Mouse (Mus musculus): Measurements from ENCODE around the gene Lrp6.
A peak's percentile ranks its signal among the peaks of the same experiment; 100 is the strongest.

Lrp6 gene

DNA sequence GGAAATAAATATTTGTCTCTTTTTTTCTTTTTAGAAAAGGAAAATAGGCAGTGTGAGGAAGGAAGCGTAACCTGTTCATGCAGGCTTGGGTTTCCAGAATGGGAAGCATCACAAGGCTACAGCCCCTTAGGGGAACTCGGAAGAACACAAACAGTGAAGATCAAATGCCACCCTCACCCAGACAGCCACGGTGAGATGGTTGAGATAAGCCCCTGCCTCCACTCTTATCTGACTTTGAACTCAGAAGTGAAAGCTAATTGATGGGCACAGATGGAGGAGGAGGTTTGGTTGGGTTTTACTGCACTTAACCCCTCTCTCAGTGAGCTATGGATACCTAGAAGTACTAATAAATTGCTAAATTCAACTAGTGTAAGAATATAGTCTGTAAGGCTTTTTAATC lies 33.7 kb downstream of the Lrp6 start:
- peak; percentile 48 for DNase-seq (ENCODE audit: low read depth, low spot score)

DNA sequence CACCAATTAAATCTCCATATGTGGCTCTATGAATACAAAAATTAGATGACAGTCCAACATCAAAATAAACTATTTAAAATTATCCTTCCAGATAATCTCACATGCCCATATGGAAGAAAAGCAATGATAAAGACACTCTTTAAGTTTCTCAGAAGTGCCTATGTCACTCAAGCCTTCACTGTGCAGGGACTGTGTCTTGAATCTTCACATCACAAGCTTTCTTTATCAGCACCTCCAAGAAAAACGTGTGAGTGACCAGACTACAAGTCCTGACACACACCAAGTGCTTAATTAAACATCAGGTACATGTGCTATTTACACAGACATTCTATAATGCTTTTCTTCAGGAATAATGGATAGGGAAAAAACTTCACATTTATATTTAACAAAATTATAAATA lies 34.8 kb downstream of the Lrp6 start:
- DNase-seq (ENCODE audit: low read depth, low spot score), result no peak

- no peak for DNase-seq (ENCODE audit: low read depth, low spot score)
Measured at GRCm38 (mm10) chr6:134529340-134529739, 37.4 kb downstream of the Lrp6 start.

DNA sequence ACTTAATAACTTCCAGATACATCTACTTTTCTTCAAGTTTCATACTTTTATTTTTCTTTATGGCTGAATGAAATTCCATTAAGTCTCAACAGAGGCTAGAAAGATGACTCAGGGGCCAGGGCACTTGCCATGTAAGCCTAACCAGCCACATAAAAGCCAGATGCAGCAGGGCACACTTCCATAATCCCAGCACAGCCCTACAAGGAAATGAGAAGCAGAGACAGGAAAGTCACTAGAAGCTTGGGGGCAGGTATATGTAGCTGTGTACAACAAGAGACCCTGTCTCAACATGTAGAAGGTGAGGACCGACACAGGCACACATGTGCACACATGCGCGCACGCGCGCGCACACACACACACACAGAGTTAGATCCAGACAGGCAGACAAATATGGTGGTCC lies 38.4 kb downstream of the Lrp6 start:
- no peak for DNase-seq (ENCODE audit: low read depth, low spot score)

- no peak for DNase-seq (ENCODE audit: low read depth, low spot score)
Measured at GRCm38 (mm10) chr6:134527596-134528128, 39.1 kb downstream of the Lrp6 start.

DNA sequence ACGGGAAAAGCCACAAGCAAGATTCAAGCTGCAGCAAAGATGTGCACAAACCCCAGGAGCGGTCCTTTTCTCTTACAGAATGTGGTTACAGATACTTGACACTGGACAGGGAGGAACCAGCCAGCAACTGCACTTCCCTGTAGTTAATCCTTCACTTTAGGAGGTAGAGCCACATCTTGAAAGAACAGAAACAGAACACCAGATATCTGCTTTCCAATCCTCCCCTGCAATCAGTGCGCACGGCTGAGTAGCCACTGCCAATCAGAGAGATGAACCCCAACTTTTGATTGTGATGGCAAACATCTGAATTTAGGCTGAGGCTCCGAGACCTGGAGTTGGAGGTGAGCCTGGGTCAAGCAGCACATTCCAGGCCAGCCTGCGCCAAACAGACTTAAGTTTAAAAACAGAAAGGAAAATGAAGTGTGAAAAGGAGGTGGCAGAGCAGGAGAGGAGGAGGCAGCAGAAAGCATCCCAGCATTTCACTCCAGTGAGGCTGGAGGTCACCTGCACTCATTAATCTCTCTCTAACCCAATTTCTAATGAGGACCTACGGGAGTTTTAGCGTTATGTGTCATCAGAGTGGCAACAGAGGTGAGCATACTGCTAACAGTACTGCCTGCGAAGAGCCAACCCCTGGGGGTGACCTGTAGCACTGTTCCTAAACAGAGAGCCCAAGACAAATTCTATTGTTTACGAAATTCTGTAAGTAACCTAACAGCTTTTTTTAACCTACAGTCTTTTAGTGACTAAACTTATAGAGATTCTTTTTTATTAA lies 39.8 kb downstream of the Lrp6 start:
- no peak for DNase-seq (ENCODE audit: low read depth, low spot score)

DNA sequence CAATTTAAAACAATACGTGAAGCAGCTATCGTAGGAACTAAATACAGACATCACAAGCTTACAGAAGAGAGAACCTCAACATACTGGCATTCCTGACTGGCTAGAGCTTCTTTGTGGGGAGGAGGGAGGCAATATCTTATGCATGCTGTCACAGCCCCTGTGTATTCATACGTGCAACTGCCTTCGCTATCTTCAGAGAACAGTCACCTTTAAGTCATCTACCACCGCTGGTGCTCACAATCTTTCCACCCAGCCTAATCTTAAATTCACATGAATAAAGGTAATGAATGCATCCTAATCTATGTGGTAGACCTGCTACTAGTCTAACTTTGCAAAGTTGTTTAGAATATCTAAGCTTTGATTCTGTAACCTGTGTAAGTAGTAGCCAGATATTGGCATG lies 40.5 kb downstream of the Lrp6 start:
- DNase-seq (ENCODE audit: low read depth, low spot score), result no peak

GRCm38 (mm10) chr6:134521411-134521810 lies 45.4 kb downstream of the Lrp6 start:
- no peak for DNase-seq (ENCODE audit: low read depth, low spot score)

- no peak for DNase-seq (ENCODE audit: low read depth, low spot score)
Measured at GRCm38 (mm10) chr6:134520821-134521220, 45.9 kb downstream of the Lrp6 start.

- no peak for DNase-seq (ENCODE audit: low read depth, low spot score)
Measured at GRCm38 (mm10) chr6:134518450-134518849, 48.3 kb downstream of the Lrp6 start.

GRCm38 (mm10) chr6:134517141-134517540 lies 49.6 kb downstream of the Lrp6 start:
- DNase-seq (ENCODE audit: low read depth, low spot score), result no peak

GRCm38 (mm10) chr6:134515416-134515815 lies 51.3 kb downstream of the Lrp6 start:
- no peak for DNase-seq (ENCODE audit: low read depth, low spot score)

DNA sequence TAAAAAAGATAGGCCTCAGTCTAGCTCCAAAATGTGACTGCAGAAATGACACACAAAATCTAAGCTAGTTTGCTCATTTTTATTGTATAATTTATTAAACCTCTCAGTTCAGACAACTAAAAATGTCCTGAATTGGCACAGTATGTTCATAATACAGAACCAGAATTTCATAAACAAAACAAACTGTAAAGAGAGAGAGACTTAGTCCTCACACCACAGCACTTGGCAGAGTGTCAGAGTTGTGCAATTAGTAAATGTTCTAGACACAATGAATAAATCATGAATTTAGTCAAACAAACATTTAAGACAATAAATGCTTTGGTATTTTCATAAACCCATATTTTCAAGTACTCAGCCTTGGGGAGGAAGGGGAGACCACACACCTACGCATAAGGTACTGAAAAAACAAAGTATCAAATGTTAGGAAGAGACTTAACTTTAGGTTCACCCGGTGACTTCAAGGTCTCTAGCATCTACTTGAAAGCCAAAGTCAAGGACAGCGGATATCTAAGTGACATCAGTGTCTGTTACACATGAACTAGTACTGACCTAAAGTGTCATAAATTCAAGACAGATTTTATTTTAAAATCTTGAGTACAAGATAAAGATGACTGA lies 52.8 kb downstream of the Lrp6 start:
- no peak for DNase-seq (ENCODE audit: low read depth, low spot score)

GRCm38 (mm10) chr6:134513011-134513410 lies 53.8 kb downstream of the Lrp6 start:
- no peak for DNase-seq (ENCODE audit: low read depth, low spot score)

DNA sequence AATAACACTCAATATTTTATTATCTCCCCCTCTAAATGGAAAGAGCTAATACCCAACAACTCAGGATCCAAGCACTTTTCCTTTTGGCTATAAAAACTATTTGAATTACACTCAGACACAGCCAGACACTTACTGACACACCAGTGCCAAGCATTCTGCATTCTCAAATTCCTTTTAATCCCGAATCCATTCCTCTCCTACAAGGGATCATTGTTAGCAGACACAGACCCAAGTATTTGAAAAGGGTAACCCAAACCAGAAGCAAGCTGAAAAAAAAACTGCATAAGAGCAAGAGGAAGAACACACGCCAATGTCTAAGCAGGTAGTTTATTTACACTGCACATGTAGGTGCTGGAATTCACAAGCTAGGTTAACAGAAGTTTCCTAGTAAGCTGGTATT lies 54.3 kb downstream of the Lrp6 start:
- no peak for DNase-seq (ENCODE audit: low read depth, low spot score)

DNA sequence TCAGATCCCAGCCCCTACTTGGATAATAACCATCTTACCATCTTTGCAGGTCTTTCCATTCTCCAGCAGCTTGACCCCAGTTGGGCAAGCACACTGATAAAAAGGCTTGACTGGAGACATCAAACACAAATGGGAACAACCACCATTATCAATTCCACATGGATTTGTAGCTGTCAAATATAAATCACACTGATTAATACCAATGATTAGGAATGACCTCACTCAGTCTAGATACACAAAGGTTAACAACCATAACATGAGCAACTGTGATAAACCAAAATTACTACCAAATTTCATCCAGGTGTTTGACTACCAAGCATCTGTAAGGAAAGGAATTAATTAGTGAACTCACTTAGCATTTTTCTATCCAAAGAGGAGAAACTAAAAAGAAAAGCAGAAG lies 55.6 kb downstream of the Lrp6 start:
- no peak for DNase-seq (ENCODE audit: low read depth, low spot score)

GRCm38 (mm10) chr6:134510280-134510679 lies 56.5 kb downstream of the Lrp6 start:
- DNase-seq (ENCODE audit: low read depth, low spot score), result no peak

DNA sequence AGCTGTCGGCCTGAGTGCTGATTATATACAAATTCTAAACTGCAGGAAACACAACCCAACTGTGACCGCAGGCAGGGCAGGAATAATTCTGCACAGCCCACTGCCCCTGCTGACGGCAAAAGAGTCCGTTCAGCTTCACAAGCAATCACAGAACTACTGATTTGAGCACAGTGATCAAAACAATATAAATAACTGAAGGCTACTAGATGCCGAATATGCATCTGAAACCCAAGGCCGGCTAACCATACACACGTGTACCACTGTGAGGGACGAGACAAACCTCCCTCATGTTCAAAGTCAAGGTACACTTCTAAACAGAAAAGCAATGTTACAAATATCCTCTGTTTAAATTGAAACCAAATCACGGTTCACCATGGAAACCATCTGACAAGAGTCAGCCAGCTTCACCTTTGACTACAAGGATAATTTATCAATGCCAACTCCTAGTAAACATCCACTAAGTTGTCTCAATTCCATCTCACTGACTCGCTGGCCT lies 57.0 kb downstream of the Lrp6 start:
- no peak for DNase-seq (ENCODE audit: low read depth, low spot score)

- no peak for DNase-seq (ENCODE audit: low read depth, low spot score)
Measured at GRCm38 (mm10) chr6:134504866-134505265, 61.9 kb downstream of the Lrp6 start.

- no peak for DNase-seq (ENCODE audit: low read depth, low spot score)
Measured at GRCm38 (mm10) chr6:134502335-134502734, 64.4 kb downstream of the Lrp6 start.

DNA sequence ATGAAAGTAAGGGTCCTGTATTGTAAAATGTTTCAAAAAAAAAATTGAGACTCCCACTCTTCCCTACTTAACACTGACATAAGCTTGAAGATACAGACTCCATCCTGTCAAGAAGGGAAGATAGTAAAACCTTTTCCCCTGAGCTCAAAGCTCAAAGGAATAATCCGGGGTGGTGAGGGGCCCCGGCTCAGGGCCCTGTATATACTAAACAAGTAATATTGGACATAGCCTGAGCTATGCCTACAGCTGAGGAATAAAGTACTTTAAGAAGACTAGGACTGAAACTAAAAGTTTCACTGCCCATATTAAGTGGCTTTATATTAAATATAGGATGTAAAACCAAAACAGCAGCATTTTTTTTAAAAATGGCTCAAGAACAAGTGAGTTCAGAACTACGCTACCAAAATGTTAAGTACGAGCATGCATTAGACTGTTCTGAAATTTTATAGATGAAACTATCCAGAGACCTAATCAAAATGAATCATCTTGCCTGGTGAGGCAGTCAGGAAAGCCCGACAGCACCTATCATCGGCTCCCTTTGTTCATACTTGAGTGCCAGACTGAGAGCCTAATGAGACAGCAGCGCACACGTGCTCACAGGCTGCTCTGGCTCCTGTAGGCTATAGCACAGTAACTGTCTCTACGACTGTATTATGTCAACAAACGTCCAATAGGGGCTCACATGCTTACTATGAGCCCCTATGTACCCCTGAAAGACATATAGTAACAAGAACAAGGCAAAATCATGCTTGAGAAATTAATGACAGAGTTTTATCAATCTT lies 66.2 kb downstream of the Lrp6 start:
- DNase-seq (ENCODE audit: low read depth, low spot score), result no peak

DNA sequence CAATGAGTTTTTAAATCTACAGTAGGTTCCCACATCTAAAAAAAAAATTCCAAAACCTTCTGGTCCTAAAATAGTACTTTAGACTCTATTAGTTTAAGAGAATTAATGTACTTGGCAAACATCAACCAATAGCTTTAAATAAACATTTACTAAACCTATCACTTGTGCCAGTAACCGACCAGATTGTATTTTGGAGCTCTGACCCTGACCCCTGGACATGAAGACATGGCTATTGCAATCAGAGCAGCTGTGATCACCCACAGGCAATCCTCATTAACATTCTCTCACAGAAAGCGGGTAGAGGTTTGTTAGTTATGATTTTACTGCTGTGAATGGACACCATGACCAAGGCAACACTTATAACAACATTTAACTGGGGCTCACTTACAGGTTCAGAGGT lies 67.7 kb downstream of the Lrp6 start:
- no peak for DNase-seq (ENCODE audit: low read depth, low spot score)
